Mouse (Mus musculus) CH12.LX (cell line): ENCODE data around the gene Pogz. TPM values are rescaled to one million over a fixed set of nuclear protein-coding genes. Genes with fewer than 3 reads are reported as not detected.

ENCODE experiments used
- DNase-seq: peaks from one replicate; pipeline ENCODE4 v3.0.0-alpha.2; 2013; ENCODE audit errors: extremely low read depth
- H3K27ac ChIP-seq: 2 replicates; pipeline ENCODE4 v1.5.1; 2012; ENCODE audit warnings: low read depth, mild to moderate bottlenecking, control low read depth, moderate library complexity; ENCODE audit not compliant: insufficient read depth
- H3K27me3 ChIP-seq: replicated peaks from 2 replicates; pipeline ENCODE3; 2012; ENCODE audit warnings: inconsistent platforms
- H3K36me3 ChIP-seq, 2 experiments: replicated peaks in 1 of 2; 2 replicates each; pipeline versions ENCODE3 to v1.6.1; 2012; ENCODE audit warnings: inconsistent platforms in 1 of 2, low read length in 1 of 2, mild to moderate bottlenecking in 1 of 2, mixed read lengths in 1 of 2, moderate library complexity in 1 of 2; ENCODE audit not compliant: control insufficient read depth in 1 of 2, insufficient read depth in 1 of 2
- H3K4me1 ChIP-seq, 2 experiments: 2 replicates each; pipeline ENCODE4 v1.6.1; 2012; ENCODE audit warnings: inconsistent platforms in 1 of 2, moderate library complexity in 1 of 2; ENCODE audit not compliant: insufficient read depth in 2 of 2, control insufficient read depth in 1 of 2
- H3K4me2 ChIP-seq: 2 replicates; pipeline ENCODE4 v1.6.1; 2012; ENCODE audit warnings: low read depth, mild to moderate bottlenecking, control low read depth; ENCODE audit not compliant: poor library complexity, insufficient read depth, severe bottlenecking
- H3K4me3 ChIP-seq, 3 experiments: fragments of 150-350 bp in 1 of 3; sonication (generic) in 1 of 3; replicated peaks in 1 of 3; 2 replicates each; pipeline versions ENCODE3 to v1.5.1; 2011 to 2012; ENCODE audit warnings: low read depth in 2 of 3, low read length in 2 of 3, mild to moderate bottlenecking in 2 of 3, moderate library complexity in 2 of 3, control low read depth in 1 of 3, improper control_type of control experiment in 1 of 3, inconsistent platforms in 1 of 3, mixed read lengths in 1 of 3; ENCODE audit not compliant: poor library complexity in 1 of 3
- H3K79me2 ChIP-seq: replicated peaks from 2 replicates; pipeline ENCODE4 v1.6.1; 2012; ENCODE audit warnings: mild to moderate bottlenecking, moderate library complexity; ENCODE audit not compliant: control insufficient read depth, poor library complexity, insufficient read depth, severe bottlenecking; ENCODE audit errors: extremely low read depth
- H3K9ac ChIP-seq: 2 replicates; pipeline ENCODE4 v1.6.1; 2012; ENCODE audit warnings: low read depth, mild to moderate bottlenecking, control low read depth, moderate library complexity; ENCODE audit not compliant: insufficient read depth
- H3K9me3 ChIP-seq: replicated peaks from 2 replicates; pipeline ENCODE3; 2012; ENCODE audit warnings: low read length, inconsistent platforms, mixed read lengths
- BHLHE40 ChIP-seq: IDR thresholded peaks from 2 replicates; pipeline ENCODE4 v1.6.1; 2011; ENCODE audit warnings: mild to moderate bottlenecking, low read depth, low read length, improper control_type of control experiment
- CHD2 ChIP-seq: IDR thresholded peaks from 2 replicates; pipeline ENCODE4 v1.6.1; 2011; ENCODE audit warnings: low read length, improper control_type of control experiment
- CTCF ChIP-seq, 2 experiments: IDR thresholded peaks in 1 of 2; conservative IDR thresholded peaks in 1 of 2; 2 replicates each; pipeline ENCODE4 v1.5.1; 2011 to 2012; ENCODE audit warnings: low read depth in 2 of 2, low read length in 2 of 2, improper control_type of control experiment in 1 of 2, inconsistent platforms in 1 of 2, mild to moderate bottlenecking in 1 of 2, moderate library complexity in 1 of 2
- EP300 ChIP-seq: IDR thresholded peaks from 2 replicates; pipeline ENCODE4 v1.6.1; 2011; ENCODE audit warnings: low read length, improper control_type of control experiment
- ETS1 ChIP-seq: conservative IDR thresholded peaks from 2 replicates; pipeline ENCODE4 v1.6.1; 2012; ENCODE audit warnings: low read depth, mild to moderate bottlenecking, inconsistent platforms, low read length, improper control_type of control experiment, moderate library complexity
- GABPA ChIP-seq: IDR thresholded peaks from 2 replicates; pipeline ENCODE4 v1.6.1; 2012; ENCODE audit warnings: low read depth, low read length, improper control_type of control experiment, inconsistent platforms; ENCODE audit not compliant: insufficient replicate concordance
- HCFC1 ChIP-seq: IDR thresholded peaks from 2 replicates; pipeline ENCODE4 v1.6.1; 2012; ENCODE audit warnings: low read depth, mild to moderate bottlenecking, inconsistent platforms, low read length, improper control_type of control experiment
- KAT2A ChIP-seq: IDR thresholded peaks from 2 replicates; pipeline ENCODE4 v1.6.1; 2012; ENCODE audit warnings: low read length, improper control_type of control experiment, inconsistent platforms; ENCODE audit not compliant: insufficient replicate concordance
- MAX ChIP-seq: IDR thresholded peaks from 2 replicates; pipeline ENCODE4 v1.6.1; 2011; ENCODE audit warnings: low read length, improper control_type of control experiment
- MEF2A ChIP-seq: IDR thresholded peaks from 2 replicates; pipeline ENCODE4 v1.6.1; 2014; ENCODE audit warnings: low read depth, mild to moderate bottlenecking, inconsistent platforms, low read length, improper control_type of control experiment, borderline replicate concordance
- NELFE ChIP-seq: IDR thresholded peaks from 2 replicates; pipeline ENCODE4 v1.6.1; 2011; ENCODE audit warnings: low read depth, low read length, improper control_type of control experiment
- NRF1 ChIP-seq: IDR thresholded peaks from 2 replicates; pipeline ENCODE4 v1.6.1; 2014; ENCODE audit warnings: low read depth, mild to moderate bottlenecking, inconsistent platforms, low read length, improper control_type of control experiment, moderate library complexity
- PAX5 ChIP-seq: IDR thresholded peaks from 2 replicates; pipeline ENCODE4 v1.6.1; 2012; ENCODE audit warnings: low read length, inconsistent platforms, mixed read lengths
- RAD21 ChIP-seq: IDR thresholded peaks from 2 replicates; pipeline ENCODE4 v1.6.1; 2011; ENCODE audit warnings: low read depth, mild to moderate bottlenecking, low read length, improper control_type of control experiment, moderate library complexity
- RCOR1 ChIP-seq: conservative IDR thresholded peaks from 2 replicates; pipeline ENCODE4 v1.6.1; 2012; ENCODE audit warnings: low read depth, mild to moderate bottlenecking, inconsistent platforms, low read length, improper control_type of control experiment
- SIN3A ChIP-seq: IDR thresholded peaks from 2 replicates; pipeline ENCODE4 v1.6.1; 2012; ENCODE audit warnings: low read length, improper control_type of control experiment, inconsistent platforms
- SMC3 ChIP-seq: IDR thresholded peaks from 2 replicates; pipeline ENCODE4 v1.6.1; 2011; ENCODE audit warnings: low read depth, low read length, improper control_type of control experiment
- TBP ChIP-seq: conservative IDR thresholded peaks from 2 replicates; pipeline ENCODE4 v1.6.1; 2011; ENCODE audit warnings: low read depth, low read length, improper control_type of control experiment
- USF1 ChIP-seq: IDR thresholded peaks from 2 replicates; pipeline ENCODE4 v1.6.1; 2014; ENCODE audit warnings: low read depth, mild to moderate bottlenecking, inconsistent platforms, low read length, improper control_type of control experiment
- ZKSCAN1 ChIP-seq: IDR thresholded peaks from 2 replicates; pipeline ENCODE4 v1.6.1; 2012; ENCODE audit warnings: low read depth, inconsistent platforms, low read length, improper control_type of control experiment, borderline replicate concordance
- ZMIZ1 ChIP-seq: IDR thresholded peaks from 2 replicates; pipeline ENCODE4 v1.6.1; 2012; ENCODE audit warnings: low read depth, mild to moderate bottlenecking, inconsistent platforms, low read length, improper control_type of control experiment
- dilution Hi-C: fragments of 300-500 bp; cut with MboI; formaldehyde crosslinking; loops from 2 replicates; pipeline ENCODE4 v1.14.3; 2020; ENCODE audit warnings: low sequenced_read_pairs; ENCODE audit not compliant: extremely low pct_unique_long_range_greater_than_20kb, extremely low pct_ligation_motif_present
- in situ Hi-C: fragments of 300-500 bp; cut with MboI; formaldehyde crosslinking; loops from 3 replicates; pipeline ENCODE4 v1.14.3; 2019; ENCODE audit warnings: low sequenced_read_pairs, low pct_ligation_motif_present, low pct_unique_long_range_greater_than_20kb, mixed read lengths
- polyA plus RNA-seq: library from polyadenylated mRNA; unstranded; fragments of >175 nt; gene quantifications from 2 replicates; pipeline ENCODE4 v1.2.1, GENCODE M21; 2012; ENCODE audit warnings: low read depth; ENCODE audit not compliant: insufficient read length
- total RNA-seq, 2 experiments: library from RNA; depleted of rRNA; stranded (reverse); fragments of 300-350 nt in 1 of 2; fragments of >200 nt in 1 of 2; gene quantifications; 2 replicates each; pipeline ENCODE4 v1.2.3; 2012 to 2014

Pogz gene
- total and polyA plus RNA-seq, 3 experiments: 7.7 to 23.4 (median 10.1) TPM

DNA sequence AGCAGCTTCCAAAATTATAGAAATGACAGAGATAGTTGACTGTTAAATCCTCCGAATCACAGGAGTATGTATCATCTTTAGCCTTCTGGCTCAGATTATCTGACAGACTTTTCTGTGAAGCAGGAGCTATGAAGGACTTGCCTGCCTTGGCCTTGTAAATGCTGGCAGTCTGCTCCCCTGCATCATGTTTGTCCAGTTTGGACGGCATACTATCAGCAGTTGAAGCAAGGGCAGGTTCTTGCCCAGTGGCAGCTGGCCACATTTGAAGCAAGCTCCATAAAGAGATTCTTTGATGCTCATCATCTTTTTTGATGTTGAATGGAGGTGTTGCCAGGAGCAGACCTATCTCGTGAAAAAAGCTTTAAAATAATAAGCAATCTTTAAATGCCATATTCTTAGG is 56.7 kb downstream of the Pogz start:
- in situ Hi-C loops (no loop called here), dilution Hi-C loops (no loop called here)
- Histone ChIP-seq H3K36me3 (no peaks in the 10 kb centered on the region), H3K27ac (no peak overlapping the region), H3K9ac (no peak overlapping the region), H3K4me3 (no peak overlapping the region), H3K4me2 (no peak overlapping the region), H3K9me3 (no peaks in the 10 kb centered on the region), H3K27me3 (peaks cover 8% of the 10 kb centered on the region), H3K4me1 (no peaks in the 10 kb centered on the region; a peak in 1 of 4 replicates), H3K79me2 (no peaks in the 10 kb centered on the region)
- TF ChIP-seq NELFE: no peak
- no peak for TF ChIP-seq TBP
- TF ChIP-seq ETS1: no peak
- TF ChIP-seq SMC3: no peak
- TF ChIP-seq NRF1: no peak
- TF ChIP-seq KAT2A: no peak
- no peak for TF ChIP-seq ZKSCAN1
- TF ChIP-seq SIN3A: no peak
- no peak for TF ChIP-seq GABPA
- no peak for TF ChIP-seq BHLHE40
- no peak for TF ChIP-seq EP300
- TF ChIP-seq ZMIZ1: no peak
- TF ChIP-seq RCOR1: no peak
- DNase-seq: no peak

DNA sequence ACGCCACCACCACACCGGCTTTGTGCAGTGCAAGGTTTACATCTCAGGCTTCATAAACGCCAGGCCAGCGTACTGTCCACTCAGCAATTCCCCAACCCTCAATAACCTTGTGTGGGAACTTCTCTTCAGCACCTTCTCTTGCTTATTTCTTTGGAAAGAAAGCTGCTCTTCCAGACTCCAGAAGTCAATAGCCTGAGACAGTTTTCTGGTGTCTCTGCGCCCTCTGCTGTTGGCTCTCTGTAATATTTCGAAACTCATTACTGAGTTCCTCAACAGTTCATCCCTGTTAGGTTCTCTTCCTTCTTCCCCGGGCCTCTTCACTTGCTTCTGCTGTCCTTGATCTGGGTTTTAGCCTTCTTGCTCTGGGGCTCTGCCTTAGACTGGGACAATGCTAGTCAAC is 65.4 kb downstream of the Pogz start:
- Histone ChIP-seq H3K79me2 (no peaks in the 10 kb centered on the region), H3K9me3 (no peaks in the 10 kb centered on the region)
- TF ChIP-seq RAD21: peak; percentile 81
- peak; percentile 58 to 81 for TF ChIP-seq CTCF (conservative IDR thresholded peaks at IDR 0.05 in 1 of 2, IDR thresholded peaks at IDR 0.05 in 1 of 2; ENCODE audit: low read depth in 2 of 2, low read length in 2 of 2)
- TF ChIP-seq BHLHE40: no peak
- no peak for TF ChIP-seq MAX
- TF ChIP-seq HCFC1: no peak
- TF ChIP-seq EP300: no peak
- TF ChIP-seq GABPA: no peak
- no peak for TF ChIP-seq PAX5
- peak; percentile 77 for TF ChIP-seq SMC3
- TF ChIP-seq ETS1: no peak
- no peak for TF ChIP-seq ZKSCAN1
- TF ChIP-seq USF1: no peak
- no peak for TF ChIP-seq MEF2A
- no peak for TF ChIP-seq CHD2
- TF ChIP-seq, all 38 proteins: peak for 3
- H3K36me3 ChIP-seq: no peaks in the 10 kb centered on the region
- H3K4me2 ChIP-seq: peak overlapping the region; percentile 69; the same call in 1 of the 2 replicates
- 0 out of 4 replicates have a peak, but pooled peaks cover 0 to 4% of the 10 kb centered on the region in 2 experiments for H3K4me1 ChIP-seq
- in situ Hi-C loops (loop anchor here (5.0 kb wide), 1 partner anchor 80 kb away; no protein-coding TSS in a partner anchor), dilution Hi-C loops (no loop called here)
- no peaks in the 10 kb centered on the region for H3K27me3 ChIP-seq
- no peak overlapping the region for H3K9ac ChIP-seq
- no peak overlapping the region for H3K4me3 ChIP-seq
- H3K27ac ChIP-seq: no peak overlapping the region
- peak; percentile 53 for DNase-seq
